Mouse (Mus musculus): ENCODE data around the gene Ugt2b5.
"Not testable (repeated sequence)": the region's sequence is repeated elsewhere in the genome, so short reads cannot be mapped to it uniquely, and the experiment has no call there.

Gene Ugt2b5

DNA sequence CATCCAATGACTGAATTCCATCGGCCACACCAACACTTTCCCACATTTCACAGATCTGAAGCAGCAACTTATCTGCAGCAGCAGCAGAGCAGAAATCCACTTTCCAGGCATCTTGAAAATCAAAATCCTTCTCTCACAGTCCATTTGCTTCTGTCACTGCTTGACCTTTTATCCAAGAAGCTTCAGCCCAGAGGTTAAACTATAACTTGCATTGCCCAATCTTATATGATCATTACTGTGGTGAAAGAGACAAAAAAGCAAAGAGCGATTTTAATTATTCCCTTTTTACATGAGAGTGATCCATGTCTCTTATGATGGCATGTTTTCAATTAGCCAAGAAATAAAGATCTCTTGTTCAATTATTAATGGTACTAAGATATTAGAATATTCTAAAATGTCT is at the start of gene Ugt2b5:
Ugt2b5 (minus strand) TSS at position 123 of the 400 bp plus-strand sequence.
- DNase-seq: not testable (repeated sequence)

DNA sequence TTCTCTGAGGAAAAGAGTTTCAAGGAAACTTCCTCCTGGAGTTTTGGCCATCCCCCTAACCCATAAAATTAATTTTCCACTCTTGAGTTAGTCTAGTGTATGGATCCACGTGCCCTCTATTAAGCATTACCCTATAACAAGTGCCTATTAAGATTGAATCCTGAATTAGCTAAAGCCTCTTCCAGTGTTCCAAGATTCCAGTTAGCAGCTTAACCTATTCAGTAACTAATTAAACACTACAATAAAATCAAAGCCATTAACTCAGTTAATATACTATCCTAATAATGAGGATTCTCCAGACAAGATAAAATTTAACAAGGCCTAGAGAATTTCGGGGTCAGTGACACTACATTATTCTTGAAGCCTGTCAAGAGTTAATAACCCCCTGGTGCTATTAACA is 35.7 kb upstream of the Ugt2b5 start:
- not testable (repeated sequence) for DNase-seq

GRCm38 (mm10) chr5:87174671-87175070 is 34.6 kb upstream of the Ugt2b5 start:
- no peak for DNase-seq

- DNase-seq: no peak
These were observed 7.8 kb upstream of the Ugt2b5 start for GRCm38 (mm10) chr5:87147741-87148454.

DNA sequence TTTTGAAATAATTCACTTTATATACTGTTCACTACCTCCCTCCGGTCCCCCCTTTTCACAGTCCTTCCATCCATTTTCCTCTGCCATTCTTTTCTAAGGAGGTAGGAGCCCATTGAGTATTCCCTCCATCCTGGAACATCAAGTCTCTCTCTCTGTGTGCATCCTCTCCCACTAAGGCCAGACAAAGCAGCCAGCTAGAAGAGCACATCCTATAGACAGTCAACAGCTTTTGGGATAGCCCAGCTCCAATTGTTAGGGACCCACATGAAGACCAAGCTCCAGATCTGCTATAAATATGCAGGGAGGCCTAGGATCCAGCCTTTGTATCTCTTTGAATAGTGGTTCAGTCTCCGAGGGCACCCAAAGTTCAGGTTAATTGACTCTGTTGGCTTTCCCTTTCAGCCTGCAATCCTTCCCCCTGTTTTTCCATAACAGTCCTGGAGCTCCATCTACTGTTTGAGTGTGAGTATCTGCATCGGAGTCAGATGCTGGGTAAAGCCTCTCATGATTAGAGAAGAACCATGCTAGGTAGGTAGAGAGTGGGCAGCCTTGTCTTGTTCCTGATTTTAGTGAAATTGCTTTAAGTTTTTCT is 2.8 kb upstream of the Ugt2b5 start:
- peak; percentile 4 for DNase-seq

- not testable (repeated sequence) for DNase-seq
These were observed 36.4 kb downstream of the Ugt2b5 start for GRCm38 (mm10) chr5:87103697-87104096.

- DNase-seq: no peak
These were observed 47.6 kb downstream of the Ugt2b5 start, which contains the start of gene Ugt2b36 for GRCm38 (mm10) chr5:87092346-87093027. TSS of gene Ugt2b36 (minus strand) at chr5:87092555.

- DNase-seq: no peak
These were observed 49.0 kb downstream of the Ugt2b5 start for GRCm38 (mm10) chr5:87091111-87091510.

DNA sequence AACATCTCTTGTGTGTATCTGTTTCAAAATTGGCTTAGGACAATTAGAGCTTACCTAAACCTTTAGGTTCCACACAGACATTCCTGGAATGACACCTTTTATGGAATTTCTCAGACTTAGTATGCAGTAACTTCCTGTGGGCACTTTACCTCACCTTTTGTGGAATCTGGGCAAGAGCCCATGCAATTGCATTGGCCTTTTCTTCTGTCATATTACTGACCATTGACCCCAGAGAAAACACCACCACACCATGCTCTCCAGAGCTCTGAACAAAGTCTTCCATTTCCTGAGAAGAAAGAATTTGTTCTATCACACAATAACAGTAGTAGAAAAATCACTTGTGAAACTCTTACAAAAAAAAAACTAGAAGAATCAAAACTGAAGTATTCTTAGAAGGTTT is 50.9 kb downstream of the Ugt2b5 start:
- no peak for DNase-seq

- DNase-seq: no peak
These were observed 53.8 kb downstream of the Ugt2b5 start for GRCm38 (mm10) chr5:87086269-87086668.
